Mouse (Mus musculus): ENCODE measurements around the gene Scai.

Gene Scai

GRCm38 (mm10) chr2:39190561-39191056, at the start of gene Scai:
Gene Scai, minus strand, starts transcription at chr2:39190734.
- DNase-seq (ENCODE audit: low spot score in 2 of 2) = peak; percentile 94 to 95

- no peak for DNase-seq (ENCODE audit: low spot score in 2 of 2)
Observed at GRCm38 (mm10) chr2:39226731-39227130, 36.2 kb upstream of the Scai start.

- DNase-seq (ENCODE audit: low spot score in 2 of 2) = peak; percentile 76 to 85
Observed at GRCm38 (mm10) chr2:39226019-39226640, 35.6 kb upstream of the Scai start, which contains the start of gene Ppp6c. Gene Ppp6c, minus strand, starts transcription at chr2:39226451.

- DNase-seq (ENCODE audit: low spot score in 2 of 2) = peak in 1 of 2 experiments; percentile 25
Observed at GRCm38 (mm10) chr2:39225331-39226018, 34.9 kb upstream of the Scai start.

GRCm38 (mm10) chr2:39224621-39225020, 34.1 kb upstream of the Scai start:
- no peak for DNase-seq (ENCODE audit: low spot score in 2 of 2)

GRCm38 (mm10) chr2:39220010-39220409, 29.5 kb upstream of the Scai start:
- DNase-seq (ENCODE audit: low spot score in 2 of 2) = no peak

GRCm38 (mm10) chr2:39219034-39219433, 28.5 kb upstream of the Scai start:
- DNase-seq (ENCODE audit: low spot score in 2 of 2) = no peak

- DNase-seq (ENCODE audit: low spot score in 2 of 2) = no peak
Observed at GRCm38 (mm10) chr2:39217150-39217549, 26.6 kb upstream of the Scai start.

GRCm38 (mm10) chr2:39210738-39211137, 20.2 kb upstream of the Scai start:
- no peak for DNase-seq (ENCODE audit: low spot score in 2 of 2)

- DNase-seq (ENCODE audit: low spot score in 2 of 2) = no peak
Observed at GRCm38 (mm10) chr2:39203359-39203758, 12.8 kb upstream of the Scai start.

- no peak for DNase-seq (ENCODE audit: low spot score in 2 of 2)
Observed at GRCm38 (mm10) chr2:39194809-39195208, 4.3 kb upstream of the Scai start.

GRCm38 (mm10) chr2:39189961-39190560, 473 bp downstream of the Scai start:
- peak; percentile 15 to 36 for DNase-seq (ENCODE audit: low spot score in 2 of 2)

- DNase-seq (ENCODE audit: low spot score in 2 of 2) = no peak
Observed at GRCm38 (mm10) chr2:39185942-39186341, 4.6 kb downstream of the Scai start.

- no peak for DNase-seq (ENCODE audit: low spot score in 2 of 2)
Observed at GRCm38 (mm10) chr2:39183587-39183986, 6.9 kb downstream of the Scai start.

- DNase-seq (ENCODE audit: low spot score in 2 of 2) = no peak
Observed at GRCm38 (mm10) chr2:39160996-39161395, 29.5 kb downstream of the Scai start.

GRCm38 (mm10) chr2:39157916-39158315, 32.6 kb downstream of the Scai start:
- no peak for DNase-seq (ENCODE audit: low spot score in 2 of 2)

- DNase-seq (ENCODE audit: low spot score in 2 of 2) = no peak
Observed at GRCm38 (mm10) chr2:39156821-39157220, 33.7 kb downstream of the Scai start.

GRCm38 (mm10) chr2:39150943-39151342, 39.6 kb downstream of the Scai start:
- DNase-seq (ENCODE audit: low spot score in 2 of 2) = no peak

- DNase-seq (ENCODE audit: low spot score in 2 of 2) = no peak
Observed at GRCm38 (mm10) chr2:39148075-39148474, 42.5 kb downstream of the Scai start.

GRCm38 (mm10) chr2:39146469-39146868, 44.1 kb downstream of the Scai start:
- DNase-seq (ENCODE audit: low spot score in 2 of 2) = no peak

- no peak for DNase-seq (ENCODE audit: low spot score in 2 of 2)
Observed at GRCm38 (mm10) chr2:39142357-39142948, 48.1 kb downstream of the Scai start.

Data from spleen, postnatal 14 days (tissue).